Mouse (Mus musculus) ES-E14 (cell line): ENCODE data around the gene Kctd21. TPM values are rescaled to one million over a fixed set of nuclear protein-coding genes. Genes with fewer than 3 reads are reported as not detected.

ENCODE experiments used
- DNase-seq: peaks from one replicate; pipeline ENCODE4 v3.0.0-alpha.2; 2013; ENCODE audit warnings: low read depth, low spot score
- H3K27ac ChIP-seq: 2 replicates; pipeline ENCODE4 v1.5.1; 2012; ENCODE audit warnings: low read depth, mild to moderate bottlenecking, low read length, moderate library complexity, mixed read lengths; ENCODE audit not compliant: poor library complexity, insufficient read depth, severe bottlenecking
- H3K36me3 ChIP-seq: 2 replicates; pipeline ENCODE4 v1.6.1; 2012; ENCODE audit warnings: mild to moderate bottlenecking, low read length, moderate library complexity, mixed read lengths; ENCODE audit not compliant: control insufficient read depth, poor library complexity, insufficient read depth, severe bottlenecking
- H3K4me1 ChIP-seq, 2 experiments: fragments of 150-350 bp in 1 of 2; sonication (generic) in 1 of 2; 2 replicates each; pipeline ENCODE4 v1.6.1; 2012; ENCODE audit warnings: low read length in 2 of 2, mild to moderate bottlenecking in 1 of 2, mixed read lengths in 1 of 2; ENCODE audit not compliant: control insufficient read depth in 2 of 2, insufficient read depth in 2 of 2, poor library complexity in 1 of 2
- H3K4me3 ChIP-seq, 2 experiments: fragments of 150-350 bp in 1 of 2; sonication (generic) in 1 of 2; 2 replicates each; pipeline ENCODE4 v1.5.1; 2012; ENCODE audit warnings: low read length in 2 of 2, low read depth in 1 of 2, mild to moderate bottlenecking in 1 of 2, mixed read lengths in 1 of 2; ENCODE audit not compliant: insufficient read depth in 1 of 2, poor library complexity in 1 of 2, severe bottlenecking in 1 of 2
- H3K9ac ChIP-seq: 2 replicates; pipeline ENCODE4 v1.6.1; 2012; ENCODE audit warnings: low read depth, mild to moderate bottlenecking, low read length, mixed read lengths; ENCODE audit not compliant: poor library complexity, insufficient read depth, severe bottlenecking
- H3K9me3 ChIP-seq: fragments of 150-350 bp; sonication (generic); 2 replicates; pipeline ENCODE4 v1.6.1; 2012; ENCODE audit warnings: low read depth, mild to moderate bottlenecking, low read length; ENCODE audit not compliant: control insufficient read depth, insufficient read depth
- CHD2 ChIP-seq: IDR thresholded peaks from 2 replicates; pipeline ENCODE4 v1.6.1; 2014; ENCODE audit warnings: mild to moderate bottlenecking, low read depth, low read length, inconsistent platforms
- HCFC1 ChIP-seq: IDR thresholded peaks from 2 replicates; pipeline ENCODE4 v1.6.1; 2012; ENCODE audit warnings: low read length, inconsistent platforms, borderline replicate concordance; ENCODE audit not compliant: insufficient read depth
- MAFK ChIP-seq: IDR thresholded peaks from 2 replicates; pipeline ENCODE4 v1.6.1; 2014; ENCODE audit warnings: mild to moderate bottlenecking, low read depth, low read length, inconsistent platforms; ENCODE audit not compliant: insufficient read depth
- ZC3H11A ChIP-seq: IDR thresholded peaks from 2 replicates; pipeline ENCODE4 v1.6.1; 2012; ENCODE audit warnings: low read depth, mild to moderate bottlenecking, inconsistent platforms, low read length, borderline replicate concordance
- ZNF384 ChIP-seq: IDR thresholded peaks from 2 replicates; pipeline ENCODE4 v1.6.1; 2012; ENCODE audit warnings: low read depth, low read length, inconsistent platforms
- in situ Hi-C, 2 experiments: fragments of 600-800 bp; cut with MboI; formaldehyde crosslinking; loops; one replicate each; pipeline ENCODE4 v1.15.1; 2025; ENCODE audit warnings: low sequenced_read_pairs in 2 of 2, inconsistent platforms in 1 of 2; ENCODE audit not compliant: unreplicated experiment in 2 of 2
- total RNA-seq: library from RNA; depleted of rRNA; stranded (reverse); fragments of 300-350 nt; gene quantifications from 2 replicates; pipeline ENCODE4 v1.2.3, GENCODE M21; 2012

Gene Kctd21
- total RNA-seq, 1 experiment = 1.4 TPM

- H3K36me3 ChIP-seq = no peaks in the 10 kb centered on the region
- no peak overlapping the region for H3K9ac ChIP-seq
- peaks cover 0 to 8% of the 10 kb centered on the region in 2 experiments; a peak in 1 of 4 replicates for H3K4me1 ChIP-seq
- no peak for TF ChIP-seq MAFK
- TF ChIP-seq ZC3H11A = no peak
- TF ChIP-seq HCFC1 = no peak
- TF ChIP-seq ZNF384 = no peak
- no peak for TF ChIP-seq CHD2
- no peaks in the 10 kb centered on the region for H3K9me3 ChIP-seq
- in situ Hi-C loops = no loop called here
- no peak overlapping the region for H3K27ac ChIP-seq
- peak overlapping the region in 1 of 2 experiments; percentile 41; a peak in 1 of 4 replicates for H3K4me3 ChIP-seq
- DNase-seq = no peak
These were observed 18.8 kb downstream of the Kctd21 start for GRCm38 (mm10) chr7:97350891-97351290.

- in situ Hi-C loops = no loop called here
- Histone ChIP-seq H3K36me3 (no peaks in the 10 kb centered on the region), H3K4me1 (peaks cover 0 to 8% of the 10 kb centered on the region in 2 experiments; a peak in 1 of 4 replicates), H3K9ac (no peak overlapping the region), H3K4me3 (no peak overlapping the region), H3K27ac (no peak overlapping the region), H3K9me3 (no peaks in the 10 kb centered on the region)
- no peak for DNase-seq
- TF ChIP-seq MAFK (no peak), CHD2 (no peak), HCFC1 (no peak), ZC3H11A (no peak), ZNF384 (no peak)
These were observed 19.8 kb downstream of the Kctd21 start for GRCm38 (mm10) chr7:97351792-97352513.

GRCm38 (mm10) chr7:97353356-97353755, 21.2 kb downstream of the Kctd21 start:
- TF ChIP-seq MAFK (no peak), ZC3H11A (no peak)
- in situ Hi-C loops = no loop called here
- no peak for DNase-seq

GRCm38 (mm10) chr7:97355068-97355841, 23.1 kb downstream of the Kctd21 start:
- TF ChIP-seq CHD2 (no peak), MAFK (no peak), ZNF384 (no peak), HCFC1 (no peak), ZC3H11A (no peak)
- H3K4me3 ChIP-seq = no peak overlapping the region
- H3K4me1 ChIP-seq = peaks cover 0 to 6% of the 10 kb centered on the region in 2 experiments; a peak in 1 of 4 replicates
- H3K9me3 ChIP-seq = no peaks in the 10 kb centered on the region
- DNase-seq = no peak
- no peaks in the 10 kb centered on the region for H3K36me3 ChIP-seq
- no peak overlapping the region for H3K9ac ChIP-seq
- in situ Hi-C loops = no loop called here
- no peak overlapping the region for H3K27ac ChIP-seq

More at GRCm38 (mm10) chr7:97353356-97353755, 21.2 kb downstream of the Kctd21 start:
- Histone ChIP-seq H3K27ac (no peak overlapping the region), H3K4me1 (peaks cover 0 to 6% of the 10 kb centered on the region in 2 experiments; a peak in 1 of 4 replicates), H3K9me3 (no peaks in the 10 kb centered on the region), H3K4me3 (no peak overlapping the region), H3K9ac (no peak overlapping the region), H3K36me3 (no peaks in the 10 kb centered on the region)
